Mouse (Mus musculus) cerebral cortex, adult 2 months (tissue): Measurements from ENCODE around the gene Pfn3.

Experiments
- WGBS: fragments of 180-500 bp; shearing (Covaris S2); methylation state at CpG from one replicate; pipeline ENCODE4 v1.1.7; 2018; 5-methylcytosine and 5-hydroxymethylcytosine counted together

Pfn3 gene

GRCm38 (mm10) chr13:55414743-55415380, at the start of gene Pfn3:
Pfn3 (minus strand) TSS chr13:55415232.
- 14% methylated on average over 41 of the region's 41 CpGs for WGBS

GRCm38 (mm10) chr13:55464027-55464884, 49.2 kb upstream of the Pfn3 start, which contains the start of gene Prr7:
Prr7 (plus strand) TSS chr13:55464267.
- under 1% methylated on average over 65 of the region's 84 CpGs for WGBS

- 15% methylated on average over 14 of the region's 14 CpGs for WGBS
Observed at GRCm38 (mm10) chr13:55463399-55464026, 48.5 kb upstream of the Pfn3 start.

GRCm38 (mm10) chr13:55462965-55463364, 47.9 kb upstream of the Pfn3 start:
- WGBS: 70% methylated on average over 2 of the region's 2 CpGs

GRCm38 (mm10) chr13:55451785-55452549, 36.9 kb upstream of the Pfn3 start:
- 91% methylated on average over 16 of the region's 16 CpGs for WGBS

GRCm38 (mm10) chr13:55451296-55451695, 36.3 kb upstream of the Pfn3 start:
- 93% methylated on average over 10 of the region's 10 CpGs for WGBS

GRCm38 (mm10) chr13:55450511-55450980, 35.5 kb upstream of the Pfn3 start:
- 67% methylated on average over 11 of the region's 11 CpGs for WGBS

GRCm38 (mm10) chr13:55449679-55450441, 34.8 kb upstream of the Pfn3 start:
- WGBS: 87% methylated on average over 17 of the region's 17 CpGs

- WGBS: 90% methylated on average over 9 of the region's 9 CpGs
Observed at GRCm38 (mm10) chr13:55449205-55449604, 34.2 kb upstream of the Pfn3 start.

- WGBS: 86% methylated on average over 5 of the region's 5 CpGs
Observed at GRCm38 (mm10) chr13:55448131-55448530, 33.1 kb upstream of the Pfn3 start.

GRCm38 (mm10) chr13:55447543-55447943, 32.5 kb upstream of the Pfn3 start:
- WGBS: 55% methylated on average over 3 of the region's 3 CpGs

- 79% methylated on average over 6 of the region's 6 CpGs for WGBS
Observed at GRCm38 (mm10) chr13:55446483-55447105, 31.6 kb upstream of the Pfn3 start.

- 5% methylated on average over 66 of the region's 66 CpGs for WGBS
Observed at GRCm38 (mm10) chr13:55445361-55446091, 30.5 kb upstream of the Pfn3 start.

GRCm38 (mm10) chr13:55444937-55445315, 29.9 kb upstream of the Pfn3 start, which contains the start of gene Grk6:
Grk6 (plus strand) TSS chr13:55445072.
- under 1% methylated on average over 35 of the region's 35 CpGs for WGBS

GRCm38 (mm10) chr13:55444286-55444936, 29.4 kb upstream of the Pfn3 start:
- under 1% methylated on average over 33 of the region's 33 CpGs for WGBS

GRCm38 (mm10) chr13:55443799-55444285, 28.8 kb upstream of the Pfn3 start:
- 32% methylated on average over 9 of the region's 9 CpGs for WGBS

- 86% methylated on average over 15 of the region's 15 CpGs for WGBS
Observed at GRCm38 (mm10) chr13:55437111-55437629, 22.1 kb upstream of the Pfn3 start.

- 71% methylated on average over 10 of the region's 10 CpGs for WGBS
Observed at GRCm38 (mm10) chr13:55431889-55432685, 17.1 kb upstream of the Pfn3 start.
